Mouse (Mus musculus): ENCODE data around the gene Grid1. TPM values are rescaled to one million over a fixed set of nuclear protein-coding genes. Genes with fewer than 3 reads are reported as not detected.

The Grid1 gene
- polyA plus RNA-seq, 1 experiment from 2014 or later: 0.51 TPM

DNA sequence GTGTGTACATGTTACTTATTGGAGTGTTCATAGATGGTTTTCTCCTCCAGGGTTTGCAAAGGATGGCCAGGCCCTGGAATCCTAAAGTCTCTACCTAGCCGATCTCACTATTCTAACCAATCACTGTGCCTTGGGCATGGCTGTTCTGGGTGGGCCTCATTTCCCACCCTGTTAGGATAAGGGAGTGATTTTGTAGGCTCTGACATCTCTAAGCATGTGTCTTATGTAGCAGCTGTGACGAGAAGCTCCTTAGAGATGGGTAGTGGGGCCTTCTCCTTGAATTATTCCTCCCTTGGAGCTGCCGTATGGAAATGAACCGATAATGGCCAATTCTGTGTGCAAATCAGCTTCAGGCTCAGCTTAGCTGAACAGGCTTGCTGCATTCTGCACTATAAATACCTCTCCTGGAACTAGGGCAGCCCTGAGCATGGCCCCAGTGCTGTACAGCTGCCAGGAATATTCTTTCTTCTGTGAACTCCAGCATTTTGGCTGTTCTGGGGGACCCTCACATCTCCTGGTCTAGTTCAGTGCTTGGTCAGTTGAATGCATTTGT, 143.8 kb downstream of the Grid1 start:
- H3K27me3 ChIP-seq: 0 out of 2 replicates have a peak, but pooled peaks cover 5% of the 10 kb centered on the region
- no peaks in the 10 kb centered on the region for H3K9me3 ChIP-seq
- WGBS: 79% methylated on average over 4 of the region's 4 CpGs
- no peaks in the 10 kb centered on the region for H3K36me3 ChIP-seq
- no peak overlapping the region for H3K27ac ChIP-seq
- no peak overlapping the region for H3K9ac ChIP-seq
- H3K4me2 ChIP-seq: no peak overlapping the region
- no peak overlapping the region for H3K4me3 ChIP-seq
- no peaks in the 10 kb centered on the region for H3K4me1 ChIP-seq
- ATAC-seq (ENCODE audit: insufficient number of reproducible peaks, low FRiP score, low TSS enrichment, low read depth): no peak

DNA sequence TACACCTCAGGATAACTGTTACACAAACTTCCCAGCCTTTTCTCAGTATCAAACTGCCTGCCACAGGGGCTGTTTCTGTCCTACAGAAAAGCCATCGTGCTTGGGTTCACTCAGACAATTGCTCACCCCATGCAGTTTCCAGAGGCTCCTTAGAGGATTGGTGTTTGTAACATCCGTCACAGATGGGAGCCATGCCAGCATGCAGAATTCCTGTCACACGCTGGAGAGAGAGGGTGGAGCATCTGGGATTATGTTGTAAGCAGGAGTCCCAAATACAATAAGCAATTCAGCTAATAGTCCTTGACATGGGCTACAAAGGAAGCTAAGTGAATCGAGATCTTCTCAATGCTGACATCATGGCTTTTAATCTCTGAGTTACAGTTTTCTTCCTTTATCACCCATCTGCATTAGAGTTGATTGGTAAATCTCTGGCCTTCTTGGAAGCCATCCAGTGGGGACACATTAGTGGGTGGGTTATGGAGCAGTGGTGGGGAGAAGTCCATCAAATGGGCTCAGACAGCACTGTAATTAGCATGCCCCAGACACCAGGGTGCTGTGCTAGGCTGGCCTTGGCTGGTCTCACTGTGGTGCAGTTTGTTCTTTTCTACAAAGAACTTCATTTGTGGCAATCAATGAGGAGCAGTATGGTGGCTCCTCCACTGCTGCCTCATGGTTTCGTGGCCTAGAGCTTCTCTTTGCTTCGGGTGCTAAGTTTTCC, 149.4 kb downstream of the Grid1 start:
- 50% methylated on average over 6 of the region's 6 CpGs for WGBS
- Histone ChIP-seq H3K27me3 (no peaks in the 10 kb centered on the region), H3K4me1 (no peaks in the 10 kb centered on the region), H3K9ac (no peak overlapping the region), H3K4me2 (no peak overlapping the region), H3K27ac (no peak overlapping the region), H3K9me3 (no peaks in the 10 kb centered on the region), H3K4me3 (no peak overlapping the region), H3K36me3 (no peaks in the 10 kb centered on the region)
- no peak for ATAC-seq (ENCODE audit: insufficient number of reproducible peaks, low FRiP score, low TSS enrichment, low read depth)

- Histone ChIP-seq H3K4me3 (no peak overlapping the region), H3K4me1 (no peaks in the 10 kb centered on the region), H3K9me3 (no peaks in the 10 kb centered on the region), H3K4me2 (no peak overlapping the region), H3K27ac (no peak overlapping the region), H3K36me3 (no peaks in the 10 kb centered on the region), H3K27me3 (no peaks in the 10 kb centered on the region), H3K9ac (no peak overlapping the region)
- no peak for ATAC-seq (ENCODE audit: insufficient number of reproducible peaks, low FRiP score, low TSS enrichment, low read depth)
- WGBS: 79% methylated on average over 3 of the region's 3 CpGs
Measured at GRCm38 (mm10) chr14:34972930-34973329, 153.0 kb downstream of the Grid1 start.

DNA sequence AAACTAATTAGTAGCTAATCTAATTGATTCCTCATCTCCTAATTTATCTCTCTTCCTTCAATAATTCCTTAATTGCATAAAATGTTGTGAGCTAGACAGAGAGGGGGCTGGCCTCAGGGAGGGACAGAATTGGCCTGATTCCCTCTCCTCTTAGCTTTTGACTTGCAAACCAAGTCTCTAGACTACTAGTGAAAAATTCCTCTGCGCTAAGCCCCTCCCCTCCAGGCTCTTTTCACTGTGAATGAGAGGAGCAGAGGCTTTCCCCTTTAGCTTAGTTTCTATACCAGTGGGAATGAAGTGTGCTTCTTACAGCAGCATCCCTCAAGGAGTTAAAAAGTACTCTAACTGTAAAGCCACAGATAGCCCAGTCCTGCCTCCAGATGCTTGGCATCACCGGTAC, 160.8 kb downstream of the Grid1 start:
- H3K27me3 ChIP-seq: no peaks in the 10 kb centered on the region
- H3K9ac ChIP-seq: no peak overlapping the region
- H3K4me2 ChIP-seq: no peak overlapping the region
- WGBS: 27% methylated on average over 2 of the region's 2 CpGs
- no peaks in the 10 kb centered on the region for H3K9me3 ChIP-seq
- no peaks in the 10 kb centered on the region for H3K36me3 ChIP-seq
- ATAC-seq (ENCODE audit: insufficient number of reproducible peaks, low FRiP score, low TSS enrichment, low read depth): no peak
- H3K27ac ChIP-seq: no peak overlapping the region
- no peaks in the 10 kb centered on the region for H3K4me1 ChIP-seq
- no peak overlapping the region for H3K4me3 ChIP-seq

DNA sequence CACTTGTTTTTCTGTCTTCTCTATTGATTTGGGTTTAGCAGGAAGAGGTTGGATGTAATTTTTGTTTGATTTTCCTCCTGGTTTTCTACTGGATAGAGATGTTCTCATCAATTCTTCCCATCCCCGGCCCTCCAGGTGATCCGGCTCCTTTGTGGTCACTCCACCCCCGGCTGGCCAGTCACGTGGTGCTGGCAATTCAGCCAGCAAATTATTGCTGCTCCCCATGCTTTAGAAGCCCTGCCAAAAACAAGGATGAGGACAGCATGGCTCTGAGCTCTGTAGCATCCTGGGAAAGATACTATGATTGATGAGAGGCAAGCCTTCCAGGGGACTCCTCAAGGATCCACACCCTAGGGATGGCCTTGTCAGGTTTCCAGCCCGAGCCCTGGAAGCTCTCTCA, 169.2 kb downstream of the Grid1 start:
- H3K9me3 ChIP-seq: no peaks in the 10 kb centered on the region
- H3K4me1 ChIP-seq: no peaks in the 10 kb centered on the region
- 74% methylated on average over 5 of the region's 5 CpGs for WGBS
- H3K9ac ChIP-seq: no peak overlapping the region
- H3K27ac ChIP-seq: no peak overlapping the region
- H3K27me3 ChIP-seq: no peaks in the 10 kb centered on the region
- no peak overlapping the region for H3K4me3 ChIP-seq
- H3K4me2 ChIP-seq: no peak overlapping the region
- H3K36me3 ChIP-seq: no peaks in the 10 kb centered on the region
- no peak for ATAC-seq (ENCODE audit: insufficient number of reproducible peaks, low FRiP score, low TSS enrichment, low read depth)

- no peaks in the 10 kb centered on the region for H3K4me1 ChIP-seq
- no peak overlapping the region for H3K4me3 ChIP-seq
- H3K4me2 ChIP-seq: no peak overlapping the region
- H3K27me3 ChIP-seq: no peaks in the 10 kb centered on the region
- no peak overlapping the region for H3K9ac ChIP-seq
- ATAC-seq (ENCODE audit: insufficient number of reproducible peaks, low FRiP score, low TSS enrichment, low read depth): no peak
- no peaks in the 10 kb centered on the region for H3K9me3 ChIP-seq
- H3K27ac ChIP-seq: no peak overlapping the region
- WGBS: 78% methylated on average over 7 of the region's 7 CpGs
- no peaks in the 10 kb centered on the region for H3K36me3 ChIP-seq
Measured at GRCm38 (mm10) chr14:35006736-35007135, 186.8 kb downstream of the Grid1 start.

- ATAC-seq (ENCODE audit: insufficient number of reproducible peaks, low FRiP score, low TSS enrichment, low read depth): no peak
- Histone ChIP-seq H3K9me3 (no peaks in the 10 kb centered on the region), H3K4me1 (no peaks in the 10 kb centered on the region), H3K4me2 (no peak overlapping the region), H3K27ac (no peak overlapping the region), H3K9ac (no peak overlapping the region), H3K4me3 (no peak overlapping the region), H3K36me3 (no peaks in the 10 kb centered on the region), H3K27me3 (no peaks in the 10 kb centered on the region)
- 56% methylated on average over 3 of the region's 3 CpGs for WGBS
Measured at GRCm38 (mm10) chr14:35008674-35009073, 188.8 kb downstream of the Grid1 start.

- H3K4me1 ChIP-seq: no peaks in the 10 kb centered on the region
- H3K27ac ChIP-seq: no peak overlapping the region
- WGBS: 15% methylated on average over 9 of the region's 9 CpGs
- H3K4me3 ChIP-seq: no peak overlapping the region
- no peak for ATAC-seq (ENCODE audit: insufficient number of reproducible peaks, low FRiP score, low TSS enrichment, low read depth)
- no peak overlapping the region for H3K4me2 ChIP-seq
- no peaks in the 10 kb centered on the region for H3K27me3 ChIP-seq
- H3K9me3 ChIP-seq: no peaks in the 10 kb centered on the region
- H3K36me3 ChIP-seq: no peaks in the 10 kb centered on the region
- H3K9ac ChIP-seq: no peak overlapping the region
Measured at GRCm38 (mm10) chr14:35009074-35009473, 189.2 kb downstream of the Grid1 start.

DNA sequence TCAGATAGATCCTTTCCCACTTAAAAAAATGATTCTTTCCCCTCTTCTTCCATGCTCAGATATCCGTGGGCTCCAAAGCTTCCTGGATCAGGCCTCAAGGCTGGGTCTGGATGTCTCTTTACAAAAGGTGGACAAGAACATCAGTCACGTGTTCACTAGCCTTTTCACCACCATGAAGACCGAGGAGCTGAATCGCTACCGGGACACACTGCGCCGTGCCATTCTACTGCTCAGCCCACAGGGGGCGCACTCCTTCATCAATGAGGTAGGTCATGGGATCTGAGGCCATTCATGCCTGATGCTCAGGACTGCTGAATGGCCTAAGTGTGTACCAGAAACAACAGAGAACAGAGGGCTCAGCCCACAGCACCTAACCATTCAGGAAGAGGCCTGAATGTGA, 206.8 kb downstream of the Grid1 start:
- Histone ChIP-seq H3K4me3 (no peak overlapping the region), H3K36me3 (no peaks in the 10 kb centered on the region), H3K9ac (no peak overlapping the region), H3K27ac (no peak overlapping the region), H3K4me2 (no peak overlapping the region), H3K9me3 (no peaks in the 10 kb centered on the region), H3K27me3 (no peaks in the 10 kb centered on the region), H3K4me1 (no peaks in the 10 kb centered on the region)
- 87% methylated on average over 8 of the region's 8 CpGs for WGBS
- no peak for ATAC-seq (ENCODE audit: insufficient number of reproducible peaks, low FRiP score, low TSS enrichment, low read depth)

DNA sequence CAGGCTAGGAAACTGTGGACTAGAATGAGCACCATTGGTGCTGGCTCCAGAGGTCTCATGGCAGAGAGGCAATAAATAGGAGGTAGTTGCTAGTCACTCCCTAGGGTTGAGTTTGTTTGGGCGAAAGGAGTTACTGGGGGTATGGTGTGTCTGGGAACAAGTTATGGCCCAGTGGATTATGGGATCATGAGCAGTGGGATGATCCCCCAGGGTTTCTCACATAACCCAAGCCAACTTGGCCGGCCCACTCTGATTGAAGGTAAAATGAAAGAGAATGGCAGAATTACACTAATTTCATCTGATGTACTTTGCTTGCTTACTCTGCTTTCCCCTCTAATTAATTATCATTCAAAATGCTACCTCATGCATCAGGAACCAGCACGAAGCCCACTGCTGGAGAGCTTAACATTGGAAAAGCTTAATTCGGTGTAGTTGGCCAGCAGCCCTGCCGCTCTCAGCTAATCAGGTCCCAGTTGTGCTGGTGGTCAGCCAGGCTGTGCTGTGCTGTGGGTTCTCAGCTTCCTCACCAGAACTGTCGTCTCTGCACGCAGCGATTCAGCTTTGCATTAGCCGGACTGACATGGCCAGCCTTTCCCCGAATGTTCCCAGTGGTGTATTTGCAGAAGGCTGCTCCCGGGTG, 207.7 kb downstream of the Grid1 start:
- WGBS: 49% methylated on average over 11 of the region's 11 CpGs
- no peak for ATAC-seq (ENCODE audit: insufficient number of reproducible peaks, low FRiP score, low TSS enrichment, low read depth)

DNA sequence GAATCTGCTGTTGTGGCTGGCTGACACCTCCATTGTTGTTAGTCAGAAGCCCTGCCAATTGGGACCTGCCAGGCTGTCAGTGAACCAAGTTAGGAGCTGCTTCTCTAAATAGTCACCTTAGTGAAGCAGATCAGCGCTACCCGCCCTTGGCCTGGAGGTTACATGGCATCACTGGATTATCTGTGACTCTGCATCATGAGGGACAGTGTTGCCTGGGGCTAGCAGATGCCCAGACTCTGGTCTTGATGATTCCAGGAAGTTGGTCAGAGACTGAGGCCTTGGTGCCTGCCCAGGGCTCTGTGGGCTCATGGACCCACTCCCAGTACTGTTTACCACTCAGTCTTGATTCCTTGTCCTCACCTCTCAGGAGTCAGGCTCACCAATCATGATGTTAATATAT, 209.7 kb downstream of the Grid1 start:
- ATAC-seq (ENCODE audit: insufficient number of reproducible peaks, low FRiP score, low TSS enrichment, low read depth): no peak
- no peaks in the 10 kb centered on the region for H3K36me3 ChIP-seq
- WGBS: 94% methylated on average over 2 of the region's 2 CpGs
- H3K27me3 ChIP-seq: no peaks in the 10 kb centered on the region
- no peaks in the 10 kb centered on the region for H3K4me1 ChIP-seq
- no peak overlapping the region for H3K4me3 ChIP-seq
- H3K4me2 ChIP-seq: no peak overlapping the region
- no peak overlapping the region for H3K9ac ChIP-seq
- no peak overlapping the region for H3K27ac ChIP-seq
- H3K9me3 ChIP-seq: no peaks in the 10 kb centered on the region

More for the DNA sequence above, 207.7 kb downstream of the Grid1 start:
- H3K4me3 ChIP-seq: no peak overlapping the region
- H3K4me1 ChIP-seq: no peaks in the 10 kb centered on the region
- no peaks in the 10 kb centered on the region for H3K9me3 ChIP-seq
- no peaks in the 10 kb centered on the region for H3K36me3 ChIP-seq
- H3K9ac ChIP-seq: no peak overlapping the region
- no peak overlapping the region for H3K4me2 ChIP-seq
- no peaks in the 10 kb centered on the region for H3K27me3 ChIP-seq
- H3K27ac ChIP-seq: no peak overlapping the region

DNA sequence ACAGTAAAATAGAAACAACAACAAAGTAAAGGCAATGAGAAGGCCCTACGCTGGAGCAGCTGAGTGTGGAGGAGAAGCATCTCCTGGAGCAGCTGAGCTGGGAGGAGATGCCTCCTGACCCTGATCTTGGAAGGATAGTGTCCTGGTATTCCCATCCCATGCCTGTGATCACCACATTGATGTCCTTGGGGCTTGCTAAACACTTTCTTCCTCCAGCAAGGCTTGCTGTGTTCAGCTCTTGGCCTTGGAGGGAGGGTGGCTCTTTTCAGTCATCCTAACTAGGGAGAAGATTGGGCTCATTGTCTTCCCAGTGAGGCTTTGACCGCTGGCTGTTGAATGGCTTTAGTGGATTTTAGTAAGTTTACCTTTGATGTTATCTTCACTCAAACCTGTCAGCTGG, 210.4 kb downstream of the Grid1 start:
- Histone ChIP-seq H3K9ac (no peak overlapping the region), H3K4me3 (no peak overlapping the region), H3K4me2 (no peak overlapping the region), H3K4me1 (no peaks in the 10 kb centered on the region), H3K9me3 (no peaks in the 10 kb centered on the region), H3K27ac (no peak overlapping the region), H3K36me3 (no peaks in the 10 kb centered on the region), H3K27me3 (no peaks in the 10 kb centered on the region)
- no peak for ATAC-seq (ENCODE audit: insufficient number of reproducible peaks, low FRiP score, low TSS enrichment, low read depth)
- 78% methylated on average over 2 of the region's 2 CpGs for WGBS
